Mouse (Mus musculus) colon, adult 2 months (tissue): Measurements from ENCODE around the gene Dgkh. TPM values are rescaled to one million over a fixed set of nuclear protein-coding genes. Genes with fewer than 3 reads are reported as not detected.

Experiments
- polyA plus RNA-seq: library from polyadenylated mRNA; depleted of rRNA; stranded (reverse); fragments of >200 nt; gene quantifications from 2 replicates; pipeline ENCODE4 v1.2.3, GENCODE M21; 2012; rRNA removed

Gene Dgkh
- polyA plus RNA-seq: 4.3 and 5.4 TPM in 2 replicates

GRCm38 (mm10) chr14:78732617-78733312, at the start of gene Dgkh:
Gene Dgkh (minus strand): TSS chr14:78732776.

DNA sequence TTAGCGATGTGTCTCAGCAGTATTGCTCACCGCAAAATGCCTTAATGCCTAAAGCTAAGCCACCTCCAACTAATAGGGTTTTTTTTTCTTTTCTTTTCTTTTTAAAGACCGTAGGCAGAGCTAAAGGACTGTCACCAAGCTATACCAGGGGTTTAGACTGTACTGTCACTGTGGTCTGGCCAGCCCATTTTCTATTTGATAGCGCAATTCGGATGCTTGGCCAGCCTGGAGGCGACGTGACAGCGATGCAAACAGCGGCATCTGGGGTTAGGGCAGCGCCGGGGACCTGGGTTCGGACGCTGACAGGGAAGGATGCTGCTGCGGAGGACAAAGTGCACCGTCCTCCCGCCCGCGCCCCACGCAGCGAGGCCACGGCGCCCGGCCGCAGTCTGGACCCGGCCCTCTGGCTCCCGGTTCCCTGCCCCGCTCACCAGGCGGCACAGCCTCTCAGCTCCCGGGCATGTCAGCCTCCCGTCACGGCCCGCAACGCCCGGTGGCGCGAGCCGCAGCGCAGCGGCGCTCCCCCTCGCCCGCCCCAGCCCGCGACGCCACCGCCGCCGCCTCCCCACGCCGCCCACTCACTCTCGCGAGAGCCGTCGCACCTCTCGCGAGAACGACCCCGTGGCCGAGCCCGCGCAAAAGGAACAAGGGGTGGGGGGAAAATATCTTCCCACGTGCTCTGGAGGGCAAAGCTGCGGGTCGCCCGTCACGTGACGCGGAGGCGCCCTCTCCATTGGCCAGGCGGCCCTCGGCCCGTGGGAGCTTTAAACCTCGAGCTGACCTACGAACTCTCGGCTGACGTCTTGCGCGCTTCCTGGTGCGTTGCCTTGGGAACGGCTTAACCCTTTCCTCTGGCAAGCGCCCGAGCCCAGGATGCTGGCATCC, 196.1 kb downstream of the Dgkh start, which contains the start of gene Akap11:
Gene Akap11 (minus strand): TSS at position 528 of the 885 bp plus-strand sequence.

Other genes starting within 250 kb of the Dgkh start
- 2.7 and 2.8 TPM in 2 replicates for gene Akap11, start 196.0 kb downstream of the Dgkh start, polyA plus RNA-seq
- gene Vwa8, start 116.3 kb upstream of the Dgkh start, polyA plus RNA-seq: 26.4 and 29.6 TPM in 2 replicates